Mouse (Mus musculus) right cerebral cortex, postnatal 36 days (tissue): ENCODE measurements around the gene Olfr213.
"Not testable (repeated sequence)": the region's sequence is repeated elsewhere in the genome, so short reads cannot be mapped to it uniquely, and the experiment has no call there.

ENCODE experiments used
- DNase-seq, 2 experiments: peaks; one replicate each; pipeline ENCODE4 v3.0.0; 2022; ENCODE audit warnings: low spot score in 2 of 2, mixed read lengths in 1 of 2

The Olfr213 gene

GRCm38 (mm10) chr6:116538156-116538555 is at the start of gene Olfr213:
Gene Olfr213, plus strand, starts transcription at chr6:116538456.
- no peak for DNase-seq

GRCm38 (mm10) chr6:116488791-116489190 is 49.5 kb upstream of the Olfr213 start, which contains the start of gene Olfr211:
Gene Olfr211, plus strand, starts transcription at chr6:116489091.
- no peak for DNase-seq

- no peak for DNase-seq
Observed at GRCm38 (mm10) chr6:116493742-116494141, 44.5 kb upstream of the Olfr213 start.

- DNase-seq, result no peak
Observed at GRCm38 (mm10) chr6:116495960-116496359, 42.3 kb upstream of the Olfr213 start.

- not testable (repeated sequence) for DNase-seq
Observed at GRCm38 (mm10) chr6:116506302-116507003, 31.8 kb upstream of the Olfr213 start, which contains the start of gene Olfr212. Gene Olfr212, plus strand, starts transcription at chr6:116506516.

GRCm38 (mm10) chr6:116514832-116515231 is 23.4 kb upstream of the Olfr213 start:
- no peak for DNase-seq

GRCm38 (mm10) chr6:116542500-116542899 is 4.2 kb downstream of the Olfr213 start:
- DNase-seq, result no peak

GRCm38 (mm10) chr6:116550841-116551240 is 12.6 kb downstream of the Olfr213 start, which contains the start of gene Gm5580:
Gene Gm5580, plus strand, starts transcription at chr6:116551141.
- DNase-seq, result not testable (repeated sequence)

GRCm38 (mm10) chr6:116553935-116554334 is 15.7 kb downstream of the Olfr213 start, which contains the start of gene Olfr214:
Gene Olfr214, plus strand, starts transcription at chr6:116554235.
- no peak for DNase-seq

GRCm38 (mm10) chr6:116554952-116555351 is 16.7 kb downstream of the Olfr213 start:
- no peak for DNase-seq

GRCm38 (mm10) chr6:116569834-116570233 is 31.6 kb downstream of the Olfr213 start:
- DNase-seq, result peak in 1 of 2 experiments; percentile 1

GRCm38 (mm10) chr6:116584095-116584494 is 45.8 kb downstream of the Olfr213 start, which contains the start of gene Olfr215:
Gene Olfr215, minus strand, starts transcription at chr6:116584195.
- DNase-seq, result no peak
